Mouse (Mus musculus): ENCODE data around the gene Vim. TPM values are rescaled to one million over a fixed set of nuclear protein-coding genes. Genes with fewer than 3 reads are reported as not detected.

Vim gene
- polyA plus RNA-seq, 1 experiment: 3.2 TPM

DNA sequence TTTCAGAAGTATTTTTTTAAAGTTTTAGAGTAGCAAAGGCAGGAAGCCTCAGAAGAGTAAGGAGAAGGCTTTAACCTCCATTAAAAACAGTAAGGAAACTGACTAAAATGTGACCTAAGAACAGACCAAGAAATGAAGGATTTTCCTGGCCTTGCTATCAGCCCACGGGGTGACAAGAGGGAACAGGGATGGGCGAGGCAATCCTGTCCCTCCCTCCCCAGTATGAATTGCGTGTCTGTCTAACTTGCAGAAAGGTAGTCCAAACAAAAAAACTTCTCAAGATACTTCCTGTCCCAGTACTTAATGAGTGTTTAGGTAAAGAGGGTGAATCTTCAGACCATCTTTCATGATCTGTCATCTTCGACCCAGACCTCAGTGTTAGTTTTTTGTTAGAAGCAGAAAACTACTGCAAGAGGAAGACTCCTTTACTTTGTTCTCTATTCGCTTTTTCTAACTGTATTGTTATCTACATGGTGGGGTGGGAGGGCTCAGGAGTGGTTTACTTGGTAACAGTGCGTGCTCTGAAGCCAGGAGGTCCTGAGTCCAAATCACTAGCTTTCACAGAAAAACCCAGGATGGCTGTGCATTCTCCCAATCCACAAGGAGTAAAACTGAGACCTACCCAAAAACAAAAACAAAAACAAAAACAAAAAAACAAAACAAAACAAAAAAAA is 34.9 kb upstream of the Vim start:
- TF ChIP-seq TAL1 (IDR thresholded peaks at IDR 0.05; ENCODE audit: low read length) (no peak), GATA1 (IDR thresholded peaks at IDR 0.05; ENCODE audit: low read length) (no peak)
- Histone ChIP-seq H3K4me3 (replicated peaks) (no peak overlapping the region), H3K4me1 (ENCODE audit: control insufficient read depth) (peaks cover 46% of the 10 kb centered on the region), H3K9me3 (ENCODE audit: control insufficient read depth, low read length) (no peaks in the 10 kb centered on the region), H3K27me3 (ENCODE audit: control insufficient read depth) (no peaks in the 10 kb centered on the region), H3K36me3 (ENCODE audit: control insufficient read depth) (no peaks in the 10 kb centered on the region)

DNA sequence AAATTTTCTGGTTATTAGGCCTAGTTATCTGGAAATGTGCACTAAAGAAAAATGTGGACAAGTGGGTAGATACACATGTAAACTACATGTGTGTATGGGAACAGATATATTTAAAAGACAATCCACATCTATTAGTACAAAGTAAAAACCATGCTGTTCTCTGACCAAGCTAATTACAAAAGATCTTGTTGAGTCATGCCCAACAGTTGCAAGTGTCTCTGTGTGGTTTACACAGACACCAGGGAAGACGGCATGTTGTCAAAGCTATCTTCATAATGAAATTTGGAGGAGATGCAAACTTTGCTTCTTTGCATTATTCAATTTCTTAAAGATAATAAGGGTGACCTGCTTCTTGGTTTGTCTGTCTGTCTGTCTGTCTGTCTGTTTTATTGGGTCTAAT is 33.9 kb upstream of the Vim start:
- Histone ChIP-seq H3K36me3 (ENCODE audit: control insufficient read depth) (no peaks in the 10 kb centered on the region), H3K27me3 (ENCODE audit: control insufficient read depth) (no peaks in the 10 kb centered on the region), H3K9me3 (ENCODE audit: control insufficient read depth, low read length) (no peaks in the 10 kb centered on the region), H3K4me1 (ENCODE audit: control insufficient read depth) (peaks cover 55% of the 10 kb centered on the region), H3K4me3 (replicated peaks) (no peak overlapping the region)
- TF ChIP-seq GATA1 (IDR thresholded peaks at IDR 0.05; ENCODE audit: low read length) (no peak), TAL1 (IDR thresholded peaks at IDR 0.05; ENCODE audit: low read length) (no peak)

DNA sequence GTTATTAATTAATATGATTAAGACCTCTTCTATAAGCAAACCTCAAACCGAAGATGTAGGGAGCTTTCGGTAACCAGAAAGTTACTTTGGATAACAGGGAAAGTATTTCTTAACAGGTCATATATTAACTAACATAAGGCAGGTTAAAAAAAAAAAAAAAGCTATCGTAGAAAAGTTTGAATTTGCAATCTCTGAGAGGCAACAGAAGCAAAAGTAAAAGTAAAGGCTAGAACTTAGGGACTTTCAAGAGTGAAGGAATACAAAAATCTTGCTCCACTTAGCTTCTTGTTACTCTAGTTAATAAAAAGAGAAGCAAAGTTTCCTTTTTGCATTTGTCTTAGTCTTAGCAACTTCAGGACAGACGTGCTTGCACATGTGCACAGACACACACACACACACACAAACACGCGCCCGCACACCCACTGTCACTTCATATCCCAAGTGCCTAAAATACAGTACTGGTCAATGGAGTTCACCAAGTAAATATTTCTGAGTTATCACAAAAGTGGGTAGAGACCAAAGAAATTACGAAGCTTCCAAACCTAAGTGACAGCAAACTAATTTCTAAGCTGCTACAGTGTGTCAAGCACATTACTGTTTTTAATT is 30.1 kb upstream of the Vim start:
- H3K36me3 ChIP-seq (ENCODE audit: control insufficient read depth): no peaks in the 10 kb centered on the region
- H3K9me3 ChIP-seq (ENCODE audit: control insufficient read depth, low read length): no peaks in the 10 kb centered on the region
- peak overlapping the region; percentile 89 for H3K4me3 ChIP-seq (replicated peaks)
- TF ChIP-seq TAL1 (IDR thresholded peaks at IDR 0.05; ENCODE audit: low read length) (no peak), GATA1 (IDR thresholded peaks at IDR 0.05; ENCODE audit: low read length) (no peak)
- H3K27me3 ChIP-seq (ENCODE audit: control insufficient read depth): no peaks in the 10 kb centered on the region
- H3K4me1 ChIP-seq (ENCODE audit: control insufficient read depth): peaks cover 50% of the 10 kb centered on the region

GRCm38 (mm10) chr2:13544193-13544824 is 29.4 kb upstream of the Vim start, which contains the start of gene Trdmt1:
TSS of gene Trdmt1 (minus strand) at chr2:13544668.
- Histone ChIP-seq H3K36me3 (ENCODE audit: control insufficient read depth) (no peaks in the 10 kb centered on the region), H3K4me1 (ENCODE audit: control insufficient read depth) (peaks cover 44% of the 10 kb centered on the region), H3K4me3 (replicated peaks) (peak within 1 kb of the TSS; percentile 89), H3K9me3 (ENCODE audit: control insufficient read depth, low read length) (no peaks in the 10 kb centered on the region), H3K27me3 (ENCODE audit: control insufficient read depth) (no peaks in the 10 kb centered on the region)
- no peak for TF ChIP-seq GATA1 (IDR thresholded peaks at IDR 0.05; ENCODE audit: low read length)
- no peak for TF ChIP-seq TAL1 (IDR thresholded peaks at IDR 0.05; ENCODE audit: low read length)

DNA sequence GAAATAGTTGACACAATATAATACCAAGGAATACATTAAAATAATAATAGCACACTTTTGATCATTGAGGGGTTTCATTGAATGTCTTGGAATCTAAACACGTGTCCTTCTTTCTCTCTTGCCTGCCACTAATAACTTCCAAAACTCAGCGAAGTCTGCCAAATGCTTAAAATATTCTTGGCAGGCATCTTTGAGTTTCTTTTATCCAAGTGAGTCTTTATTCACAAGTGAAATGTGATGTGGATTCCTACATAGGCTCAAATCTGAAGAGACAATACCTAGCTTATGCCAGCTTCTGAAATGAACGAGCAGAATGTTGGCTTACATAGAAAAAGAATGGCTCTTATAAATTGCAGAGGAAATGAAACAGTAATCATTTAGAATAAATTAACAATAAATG is 25.0 kb upstream of the Vim start:
- H3K4me3 ChIP-seq (replicated peaks): no peak overlapping the region
- TF ChIP-seq GATA1 (IDR thresholded peaks at IDR 0.05; ENCODE audit: low read length) (no peak), TAL1 (IDR thresholded peaks at IDR 0.05; ENCODE audit: low read length) (no peak)
- no peaks in the 10 kb centered on the region for H3K36me3 ChIP-seq (ENCODE audit: control insufficient read depth)
- H3K27me3 ChIP-seq (ENCODE audit: control insufficient read depth): peaks cover 3% of the 10 kb centered on the region
- no peaks in the 10 kb centered on the region for H3K9me3 ChIP-seq (ENCODE audit: control insufficient read depth, low read length)
- H3K4me1 ChIP-seq (ENCODE audit: control insufficient read depth): peaks cover 17% of the 10 kb centered on the region

DNA sequence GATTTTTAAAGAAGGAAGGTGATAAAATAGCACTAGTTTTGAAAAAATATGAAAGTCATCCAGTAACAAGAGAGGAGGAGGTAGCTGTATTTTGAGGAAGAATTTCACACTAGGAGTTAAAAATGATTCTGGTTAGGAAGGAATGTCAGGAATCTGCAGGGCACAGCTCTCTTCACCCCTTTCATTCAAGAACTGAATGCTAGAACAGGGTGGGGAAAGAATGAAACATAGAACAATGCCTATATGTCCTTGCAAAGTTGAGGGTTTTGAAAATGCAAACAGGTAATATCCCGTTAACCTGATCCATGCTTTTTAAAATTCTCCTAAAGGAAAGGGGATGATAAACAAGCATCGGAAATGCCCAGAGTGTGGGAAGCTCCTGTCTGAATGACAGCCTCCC is 19.8 kb upstream of the Vim start:
- Histone ChIP-seq H3K36me3 (ENCODE audit: control insufficient read depth) (no peaks in the 10 kb centered on the region), H3K4me1 (ENCODE audit: control insufficient read depth) (no peaks in the 10 kb centered on the region), H3K27me3 (ENCODE audit: control insufficient read depth) (peaks cover 8% of the 10 kb centered on the region), H3K9me3 (ENCODE audit: control insufficient read depth, low read length) (no peaks in the 10 kb centered on the region), H3K4me3 (replicated peaks) (no peak overlapping the region)
- TF ChIP-seq TAL1 (IDR thresholded peaks at IDR 0.05; ENCODE audit: low read length) (no peak), GATA1 (IDR thresholded peaks at IDR 0.05; ENCODE audit: low read length) (no peak)

GRCm38 (mm10) chr2:13556239-13556638 is 17.5 kb upstream of the Vim start:
- Histone ChIP-seq H3K4me3 (replicated peaks) (no peak overlapping the region), H3K9me3 (ENCODE audit: control insufficient read depth, low read length) (no peaks in the 10 kb centered on the region), H3K4me1 (ENCODE audit: control insufficient read depth) (no peaks in the 10 kb centered on the region), H3K27me3 (ENCODE audit: control insufficient read depth) (peaks cover 8% of the 10 kb centered on the region), H3K36me3 (ENCODE audit: control insufficient read depth) (no peaks in the 10 kb centered on the region)
- TF ChIP-seq GATA1 (IDR thresholded peaks at IDR 0.05; ENCODE audit: low read length): no peak
- TF ChIP-seq TAL1 (IDR thresholded peaks at IDR 0.05; ENCODE audit: low read length): no peak

DNA sequence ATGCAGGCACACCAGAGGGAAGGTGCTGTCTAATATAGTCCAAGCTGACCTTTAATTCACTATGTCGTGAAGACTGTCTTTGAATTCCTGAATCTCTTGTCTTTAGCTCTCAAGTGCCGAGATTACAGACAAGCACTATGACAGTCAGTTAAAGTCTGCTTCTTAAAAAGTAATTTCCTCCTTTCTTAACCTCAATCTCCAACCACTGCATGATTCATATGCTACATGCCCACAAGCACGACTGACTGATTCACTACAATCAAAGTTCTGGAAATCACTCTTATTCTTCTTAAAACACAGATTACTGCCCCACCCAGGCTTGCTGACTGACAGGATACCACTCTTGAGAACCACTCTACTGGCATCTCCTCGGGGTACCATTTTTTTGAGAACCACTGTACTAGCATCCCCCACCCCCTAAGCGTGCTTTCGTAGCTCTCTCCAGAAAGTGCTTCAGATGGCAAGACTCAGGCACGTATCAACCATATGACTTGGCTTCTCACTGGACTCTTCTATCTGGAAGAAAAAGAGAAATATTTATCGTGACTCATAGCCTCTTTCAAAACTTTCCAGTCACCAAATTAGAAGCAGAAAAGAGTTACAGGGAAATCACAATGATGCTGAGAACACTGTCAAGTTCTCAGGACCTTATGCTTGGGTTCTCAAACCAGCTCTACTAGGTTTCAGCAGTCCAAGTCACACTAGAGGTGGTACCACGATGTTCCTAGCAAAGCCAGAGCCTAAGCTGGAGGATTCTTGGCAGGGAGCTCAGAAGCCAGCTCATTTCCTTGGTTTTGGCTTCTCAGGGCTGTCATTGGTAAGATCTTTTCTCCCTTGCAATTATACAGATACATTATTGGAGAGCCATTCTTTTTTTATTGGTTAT is 16.3 kb upstream of the Vim start:
- Histone ChIP-seq H3K9me3 (ENCODE audit: control insufficient read depth, low read length) (no peaks in the 10 kb centered on the region), H3K4me3 (replicated peaks) (no peak overlapping the region), H3K4me1 (ENCODE audit: control insufficient read depth) (no peaks in the 10 kb centered on the region), H3K36me3 (ENCODE audit: control insufficient read depth) (no peaks in the 10 kb centered on the region), H3K27me3 (ENCODE audit: control insufficient read depth) (peaks cover 8% of the 10 kb centered on the region)
- no peak for TF ChIP-seq GATA1 (IDR thresholded peaks at IDR 0.05; ENCODE audit: low read length)
